Mouse (Mus musculus): ENCODE results near the gene Snx9. TPM values are rescaled to one million over a fixed set of nuclear protein-coding genes. Genes with fewer than 3 reads are reported as not detected.

Snx9 gene
- 10 to 100 TPM in 1 of 2 experiments, 1 to 10 TPM in 1; 3.4 to 23.6 TPM for polyA plus RNA-seq (2017; shearing (Covaris generic))

GRCm38 (mm10) chr17:5841128-5841942, at the start of gene Snx9:
Gene Snx9 (plus strand): TSS chr17:5841329.

GRCm38 (mm10) chr17:5941230-5942043, 100.3 kb downstream of the Snx9 start, which contains the start of gene Synj2:
Gene Synj2 (plus strand): TSS chr17:5941280.

Other genes with a start within 250 kb of the Snx9 start
- 10 to 100 TPM; 25.0 to 25.2 TPM for gene Synj2, start 100.0 kb downstream of the Snx9 start, polyA plus RNA-seq (2017; shearing (Covaris generic))
- gene Serac1, start 238.4 kb downstream of the Snx9 start, polyA plus RNA-seq (2017; shearing (Covaris generic)): 1 to 10 TPM; 1.7 to 2.6 TPM
- gene Gtf2h5, start 238.5 kb downstream of the Snx9 start, polyA plus RNA-seq (2017; shearing (Covaris generic)): 10 to 100 TPM; 75.0 to 78.7 TPM

Measured in inflammation-experienced regulatory T-cells (primary cell).